Mouse (Mus musculus) granulocyte monocyte progenitor cell, adult 5-6 weeks (primary cell): ENCODE measurements at regions not wholly inside any gene's neighbourhood (a gene's known extent, or its start where the extent isn't known, plus 50 kb on each side); places are given as distances from the start of the nearest gene placed in this dataset.

Experiments
- ATAC-seq: replicated peaks from 2 replicates; pipeline ENCODE4 v1.8.0; 2016; ENCODE audit warnings: mild to moderate bottlenecking, moderate TSS enrichment, inconsistent platforms; ENCODE audit not compliant: poor library complexity, severe bottlenecking

DNA sequence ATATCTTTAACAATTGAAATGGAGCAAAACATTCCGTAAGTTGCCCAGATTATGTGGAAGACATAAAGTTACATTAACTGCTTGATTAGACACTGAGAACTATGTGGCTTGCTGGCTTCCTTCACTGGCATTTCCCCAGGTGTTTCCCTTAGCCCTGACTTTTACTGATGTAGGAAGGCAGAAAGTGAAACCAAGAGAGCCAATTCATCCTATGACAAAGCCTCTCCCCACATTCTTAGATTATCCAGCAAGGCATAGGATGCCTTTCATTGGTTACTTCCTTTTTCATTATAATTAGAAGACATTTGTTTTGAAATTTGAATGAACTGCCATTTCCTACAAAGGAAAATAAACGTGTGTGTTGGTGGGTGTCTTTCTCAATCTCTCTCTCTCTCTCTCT, 72.1 kb downstream of the Cdc42ep3 start:
- ATAC-seq, result peak; percentile 89

- no peak for ATAC-seq
Measured at GRCm38 (mm10) chr17:79273551-79273950, 81.3 kb downstream of the Cdc42ep3 start.

DNA sequence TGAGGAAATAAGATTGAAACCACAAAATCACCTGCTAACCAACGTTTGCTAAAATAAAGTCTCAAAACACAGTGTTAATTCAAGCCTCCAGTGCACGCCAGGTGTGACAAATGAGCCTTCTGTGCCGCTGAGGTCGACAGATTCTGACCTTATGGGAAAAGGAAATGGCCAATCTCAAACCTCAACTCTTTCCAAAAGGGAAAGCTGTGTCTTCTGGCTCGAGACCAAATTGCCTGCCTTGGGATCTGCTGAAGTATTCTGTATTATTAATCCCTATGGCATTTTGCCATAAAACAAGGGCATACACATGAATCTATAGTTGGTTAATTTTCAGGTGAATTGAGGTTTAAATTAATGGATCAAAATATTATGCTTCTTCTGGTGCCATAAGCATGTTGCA, 95.2 kb downstream of the Cdc42ep3 start:
- no peak for ATAC-seq

DNA sequence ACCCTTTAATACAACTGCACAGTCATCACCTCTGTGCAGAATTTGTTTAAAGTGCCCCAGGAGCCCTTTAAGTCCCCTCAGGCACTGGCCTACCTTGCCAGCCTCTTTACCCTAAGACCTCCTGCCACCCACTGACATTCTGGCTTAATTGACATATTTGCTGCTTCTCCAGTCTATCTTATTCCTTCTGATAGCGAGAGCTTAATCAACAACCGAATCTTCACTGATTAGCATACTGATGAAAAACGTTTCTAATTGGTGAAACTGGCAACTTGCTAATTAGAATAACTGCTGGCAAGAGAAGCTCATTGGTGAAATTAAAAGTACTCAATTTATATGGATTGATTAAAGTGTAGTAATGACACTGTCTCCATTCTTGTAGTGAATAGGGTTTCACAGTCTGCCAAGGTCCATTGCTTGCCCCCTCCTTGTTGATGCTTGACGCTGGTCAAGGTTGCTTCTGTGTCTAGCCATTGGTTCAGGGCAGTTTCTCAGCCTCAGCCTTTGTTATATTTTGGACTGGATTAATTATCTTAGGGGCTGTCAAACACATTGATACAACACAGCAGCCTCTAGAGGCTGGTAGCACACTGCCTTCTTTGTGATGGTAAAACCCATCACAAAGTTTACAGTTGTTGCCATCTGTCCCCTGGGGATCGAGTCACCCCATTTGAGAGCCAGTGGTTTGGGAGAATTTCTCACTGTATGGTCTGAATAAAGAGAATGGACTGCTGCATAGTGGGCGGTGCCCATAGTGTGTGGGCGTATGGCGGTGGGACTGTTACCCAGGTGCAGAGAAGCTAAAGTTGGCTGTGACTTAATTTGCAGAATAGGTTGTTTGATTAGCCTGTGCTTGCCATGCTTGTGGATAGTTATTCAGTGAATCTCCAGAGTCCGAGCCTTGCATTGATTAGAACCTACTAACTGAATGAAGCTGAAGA, 107.7 kb downstream of the Cdc42ep3 start:
- ATAC-seq, result no peak

GRCm38 (mm10) chr17:79244121-79244520, 110.8 kb downstream of the Cdc42ep3 start:
- no peak for ATAC-seq

- ATAC-seq, result no peak
Measured at GRCm38 (mm10) chr17:79243426-79243825, 111.5 kb downstream of the Cdc42ep3 start.

DNA sequence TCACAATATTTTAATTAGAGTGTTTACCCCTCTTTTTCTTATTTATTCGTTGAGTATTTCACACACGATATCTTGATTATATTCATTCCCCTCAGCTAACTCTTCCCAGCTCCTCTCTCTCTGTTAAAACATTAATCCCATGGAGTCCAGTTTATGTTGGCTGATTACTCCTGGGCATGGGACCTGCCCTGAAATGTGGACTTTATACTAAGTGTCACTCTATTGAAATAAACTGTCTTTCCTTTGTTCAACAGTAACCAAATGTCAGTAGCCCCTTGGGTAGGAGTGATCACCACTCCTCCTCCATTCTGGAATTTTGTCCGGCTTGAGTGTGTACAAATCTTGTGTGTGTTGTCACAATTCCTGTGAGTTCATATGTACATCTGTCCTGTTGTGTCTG, 113.4 kb downstream of the Cdc42ep3 start:
- no peak for ATAC-seq

DNA sequence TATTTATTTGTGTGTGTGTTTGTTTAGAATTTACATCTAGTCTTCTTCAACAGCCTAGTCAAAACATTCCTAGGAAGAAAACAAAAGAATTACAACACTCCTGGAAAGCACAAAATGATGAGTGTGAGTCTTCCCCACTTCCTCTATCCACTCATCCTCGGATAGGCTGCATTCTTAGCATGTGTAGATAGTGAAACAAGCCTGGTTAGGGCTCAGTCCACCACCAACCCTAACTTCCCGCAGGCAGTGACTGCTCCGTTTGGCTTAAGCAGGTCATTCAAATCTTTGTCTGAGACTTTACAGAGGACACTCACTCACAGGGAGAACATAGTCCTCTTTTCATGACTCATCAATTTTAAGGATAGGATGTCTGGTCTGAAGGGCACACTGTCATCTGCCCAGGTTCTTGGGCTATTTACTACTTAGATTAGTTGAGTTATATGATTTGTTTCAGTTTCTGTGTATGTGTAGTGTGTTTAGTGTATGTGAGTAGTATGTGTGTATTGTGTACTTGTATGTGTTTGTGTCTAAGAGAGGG, 118.6 kb downstream of the Cdc42ep3 start:
- ATAC-seq, result peak; percentile 98

- peak; percentile 91 for ATAC-seq
Measured at GRCm38 (mm10) chr17:79230653-79231489, 124.0 kb downstream of the Cdc42ep3 start.

DNA sequence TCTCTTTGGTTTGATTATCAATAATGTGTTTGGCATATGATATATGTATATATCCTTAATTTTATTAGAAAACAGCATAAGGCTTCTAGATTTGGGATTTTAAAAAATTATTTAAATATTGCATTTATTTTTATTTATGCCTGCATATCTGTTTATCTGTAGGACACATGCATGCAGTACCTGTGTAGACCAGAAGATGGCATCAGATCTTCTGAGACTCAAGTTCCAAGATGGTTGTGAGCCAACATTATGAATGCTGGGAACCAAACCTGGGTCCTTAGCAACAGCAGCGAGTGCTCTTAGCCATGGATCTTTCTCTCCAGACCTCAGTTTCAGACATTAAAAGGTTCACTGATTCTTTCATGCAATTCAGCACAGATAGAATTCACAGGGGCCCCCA, 148.3 kb downstream of the Cdc42ep3 start:
- ATAC-seq, result no peak

DNA sequence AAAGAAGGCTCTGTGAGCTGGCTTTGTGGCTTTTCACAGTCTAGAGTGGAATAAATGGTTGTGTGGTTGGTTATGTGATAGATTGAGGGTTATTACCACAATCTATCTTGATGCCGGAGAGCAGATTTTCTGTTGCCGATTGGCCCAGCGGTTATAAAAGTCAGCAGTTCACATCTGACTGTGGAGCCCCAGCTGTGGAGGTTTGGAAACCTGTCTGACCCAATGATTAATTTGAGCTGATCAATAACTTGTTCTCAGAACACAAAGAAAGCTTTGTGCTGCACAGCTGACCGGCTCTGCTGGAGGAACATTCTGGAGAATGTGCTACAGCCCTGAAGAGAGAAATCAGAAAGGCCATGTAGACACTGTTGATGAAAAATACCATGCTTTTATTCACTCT, 148.8 kb downstream of the Cdc42ep3 start:
- ATAC-seq, result no peak

GRCm38 (mm10) chr17:79199814-79200491, 148.2 kb downstream of the Qpct start:
- no peak for ATAC-seq

- no peak for ATAC-seq
Measured at GRCm38 (mm10) chr17:79191871-79192373, 140.2 kb downstream of the Qpct start.

GRCm38 (mm10) chr17:79188282-79188681, 136.6 kb downstream of the Qpct start:
- no peak for ATAC-seq

DNA sequence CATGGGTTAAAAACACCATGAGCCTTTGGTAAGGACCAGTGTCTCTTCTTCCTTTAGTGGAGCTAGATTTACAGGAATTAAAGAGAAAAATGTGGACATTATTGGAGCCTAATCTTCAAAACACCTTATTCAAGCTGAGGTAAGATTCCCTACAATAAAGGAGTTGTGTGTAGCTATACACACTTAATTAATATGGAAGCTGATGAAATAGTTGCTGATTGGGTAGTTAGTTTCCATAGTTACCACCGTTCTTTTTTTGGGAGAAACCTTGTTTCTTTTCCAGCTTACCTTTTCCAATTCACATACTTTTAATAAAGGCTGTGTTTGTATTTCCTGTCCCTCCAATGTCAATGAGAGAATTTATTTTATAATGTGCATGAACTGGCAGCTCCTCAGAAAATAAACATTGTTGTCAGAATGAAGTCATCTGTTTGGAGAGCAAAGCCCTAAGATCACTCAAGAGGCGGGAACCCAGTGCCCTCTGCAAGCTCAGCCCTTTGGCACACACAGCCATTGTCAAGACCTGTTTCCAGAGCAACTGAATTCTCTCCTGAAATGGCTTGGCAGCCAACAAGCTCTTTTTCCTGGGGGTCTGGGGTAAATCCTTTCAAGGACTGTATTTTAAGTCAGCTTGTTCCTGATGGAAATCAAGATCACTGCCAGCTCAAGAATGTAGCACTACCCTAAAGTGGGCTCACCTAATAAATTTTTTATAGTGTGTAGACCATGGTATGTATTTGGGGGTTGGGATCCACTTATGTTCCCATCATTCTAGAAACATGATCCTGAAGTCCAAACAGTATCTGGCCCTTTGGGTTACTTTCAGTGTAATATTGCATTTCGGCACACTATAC, 128.8 kb downstream of the Qpct start:
- ATAC-seq, result no peak

DNA sequence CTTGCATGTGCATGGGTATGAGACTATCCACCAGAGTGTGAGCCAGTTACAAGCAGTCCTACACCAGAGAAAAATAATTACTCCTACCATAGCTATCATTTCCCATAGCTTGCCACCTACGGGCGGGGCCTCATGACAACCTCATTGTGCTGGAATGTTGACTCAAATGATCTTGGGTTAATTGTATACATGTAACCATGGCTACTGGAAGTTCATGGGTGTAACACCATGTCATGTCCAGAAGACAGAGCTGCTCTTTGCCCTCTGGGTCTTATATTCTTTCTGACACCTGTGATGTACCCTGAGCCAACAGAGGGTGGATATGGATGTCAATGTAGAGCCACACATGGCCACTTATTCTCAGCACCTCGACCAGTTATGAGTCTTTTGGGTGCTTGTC, 125.6 kb downstream of the Qpct start:
- ATAC-seq, result no peak

- no peak for ATAC-seq
Measured at GRCm38 (mm10) chr17:79176356-79176755, 124.7 kb downstream of the Qpct start.

DNA sequence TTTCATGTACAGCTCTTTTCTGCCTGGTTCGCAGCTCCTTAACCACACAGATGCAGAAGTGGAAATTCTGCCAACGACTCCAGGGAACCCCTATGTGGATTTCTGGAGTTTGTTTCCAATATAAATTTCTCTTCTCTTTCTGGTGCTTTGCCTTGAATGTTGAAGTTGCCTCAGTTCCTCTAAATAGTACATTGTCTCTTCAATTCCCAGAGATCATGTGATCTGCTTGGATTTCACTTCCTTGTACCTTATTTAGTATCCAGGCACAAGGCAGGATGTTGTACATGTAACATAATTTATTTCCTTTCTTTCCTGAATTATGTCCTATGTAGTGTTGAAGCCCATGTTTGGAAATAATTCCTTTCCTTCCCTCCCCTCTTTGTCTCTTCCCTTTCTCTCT, 123.7 kb downstream of the Qpct start:
- peak; percentile 75 for ATAC-seq

DNA sequence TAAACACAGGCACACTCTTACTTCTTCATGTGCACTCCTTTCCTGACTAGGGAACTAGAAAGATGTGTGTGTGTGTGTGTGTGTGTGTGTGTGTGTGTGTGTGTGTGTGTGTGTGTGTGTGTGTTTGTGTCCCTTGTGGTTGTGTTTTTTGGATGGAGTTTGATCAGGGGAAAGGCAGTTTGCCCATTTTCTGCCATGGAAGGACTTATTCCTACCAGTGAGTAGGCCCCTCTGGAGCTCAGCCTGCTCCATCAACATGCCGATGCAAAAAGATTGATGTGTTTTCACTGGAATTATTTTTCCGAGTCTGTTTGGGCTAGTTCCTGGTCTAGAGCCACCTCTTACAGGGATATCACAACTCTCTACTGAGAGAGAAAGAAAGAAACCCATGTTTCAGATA, 120.6 kb downstream of the Qpct start:
- no peak for ATAC-seq
